Mouse (Mus musculus): ENCODE data around the gene Dusp1. TPM values are rescaled to one million over a fixed set of nuclear protein-coding genes. Genes with fewer than 3 reads are reported as not detected.

Dusp1 gene
- total RNA-seq, 2 experiments from 2014 or later: 58.9 to 280 TPM

DNA sequence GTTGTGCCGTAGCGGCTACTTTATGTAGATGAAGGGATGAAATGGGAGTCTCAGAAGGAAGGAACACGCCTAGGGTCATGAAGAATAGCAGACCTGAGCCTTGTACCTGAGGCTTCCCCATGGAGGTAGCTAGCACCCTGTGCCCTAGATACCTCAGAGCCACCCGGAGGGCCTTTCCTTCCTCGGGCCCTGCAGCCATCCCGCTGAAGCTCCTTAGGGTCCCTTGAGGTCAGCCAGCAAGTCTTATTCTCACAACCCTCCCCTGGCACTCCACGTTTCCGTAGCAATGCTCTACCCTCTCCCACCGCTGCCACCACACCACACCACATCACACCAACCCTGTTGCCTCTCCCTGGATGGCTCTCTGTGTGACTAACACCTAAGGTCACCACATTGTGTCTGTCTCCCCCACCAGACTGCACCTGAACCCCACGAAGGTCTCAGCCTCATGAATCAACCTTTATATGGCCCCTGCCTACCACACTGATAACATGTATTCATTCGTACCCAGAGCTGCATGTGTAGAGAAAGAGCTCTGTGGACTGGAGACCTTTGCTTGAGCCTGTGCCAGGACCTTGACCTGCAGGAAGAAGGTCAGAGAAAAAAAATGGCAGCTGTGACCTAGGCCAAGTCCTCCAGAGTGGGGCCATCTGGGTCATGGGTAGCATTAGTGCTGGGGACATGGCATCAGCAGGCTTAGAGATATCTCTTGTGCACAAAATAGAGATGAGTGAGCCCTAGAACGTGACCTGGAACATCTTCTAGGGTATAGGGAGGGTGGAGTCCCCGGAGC lies 93.6 kb downstream of the Dusp1 start:
- ATAC-seq (ENCODE audit: poor library complexity, severe bottlenecking): no peak

DNA sequence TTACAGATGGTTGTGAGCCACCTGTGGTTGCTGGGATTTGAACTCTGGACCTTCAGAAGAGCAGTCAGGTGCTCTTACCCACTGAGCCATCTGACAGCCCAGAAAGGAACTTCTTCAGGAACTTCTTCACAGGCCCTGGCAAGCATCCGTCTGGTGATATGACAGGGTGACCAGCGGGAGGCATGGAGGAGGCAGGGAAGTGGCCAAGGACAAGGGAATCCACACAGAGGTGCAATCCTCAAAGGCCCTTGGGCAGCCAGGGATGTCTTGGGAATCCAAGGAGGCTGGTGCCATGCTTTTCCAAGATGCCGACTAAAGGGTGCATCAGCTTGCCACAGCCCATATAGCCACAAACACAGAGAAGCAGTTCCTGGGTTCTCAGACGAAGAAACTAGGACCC lies 94.3 kb downstream of the Dusp1 start:
- ATAC-seq (ENCODE audit: poor library complexity, severe bottlenecking): no peak

DNA sequence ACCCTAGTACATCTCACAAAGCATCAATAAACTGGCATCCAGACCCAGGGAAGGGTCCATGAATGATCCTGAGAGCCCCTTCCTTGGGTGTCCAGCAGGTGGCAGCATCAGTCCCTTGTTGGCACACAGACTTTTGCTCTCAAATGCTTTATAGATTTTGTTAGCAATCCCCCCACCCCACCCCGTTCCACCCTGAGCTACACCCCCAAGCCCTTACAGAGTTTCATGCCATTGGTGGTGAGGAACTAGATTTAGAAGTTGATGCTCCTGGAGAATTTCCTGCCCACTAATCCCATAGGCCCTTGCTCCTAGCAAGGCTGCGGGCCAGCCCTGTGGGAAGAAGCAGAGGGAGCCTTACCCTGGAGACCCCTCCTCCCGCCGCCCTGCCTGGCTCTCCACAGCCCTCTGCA lies 95.2 kb downstream of the Dusp1 start:
- peak; percentile 79 for ATAC-seq (ENCODE audit: poor library complexity, severe bottlenecking)

DNA sequence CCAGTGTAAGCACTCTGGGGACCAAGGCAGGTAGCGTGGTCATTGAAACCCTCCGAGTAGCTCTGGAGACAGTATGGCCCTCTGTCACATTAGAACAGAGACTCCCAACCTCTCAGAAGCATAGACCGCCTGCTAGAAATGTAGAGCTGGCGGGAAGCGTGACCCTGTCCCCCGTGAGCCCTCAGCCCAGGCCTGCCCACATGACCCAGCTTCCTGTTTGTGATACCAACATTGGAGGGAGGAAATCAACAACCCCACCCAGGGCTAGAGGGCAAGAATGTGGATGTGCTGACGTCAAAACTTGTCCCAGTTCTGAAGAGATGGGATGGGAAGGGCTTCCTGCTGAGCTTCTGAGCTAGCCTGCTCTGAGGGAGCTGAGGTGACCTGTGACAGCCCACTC lies 97.0 kb downstream of the Dusp1 start:
- ATAC-seq (ENCODE audit: poor library complexity, severe bottlenecking): no peak

DNA sequence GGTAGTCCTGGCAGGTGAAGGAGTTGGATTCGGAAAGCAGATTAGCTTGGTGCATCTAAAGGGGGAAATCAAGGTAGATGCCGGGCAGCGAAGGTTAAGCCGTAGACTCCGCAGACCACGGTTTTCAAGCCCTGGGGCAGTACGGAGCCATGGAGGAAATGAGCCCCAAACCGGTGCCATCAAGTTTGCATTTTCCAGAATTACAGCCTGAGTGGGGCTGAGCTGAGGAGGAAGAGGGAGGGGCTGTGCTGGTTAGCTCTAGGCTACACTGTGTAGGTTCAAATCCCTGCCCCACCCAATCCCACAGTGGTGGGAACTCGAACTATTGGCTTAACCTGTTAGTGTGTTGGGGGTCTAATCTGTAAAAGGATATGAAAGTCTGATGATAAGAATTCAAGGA lies 97.4 kb downstream of the Dusp1 start:
- ATAC-seq (ENCODE audit: poor library complexity, severe bottlenecking): no peak

DNA sequence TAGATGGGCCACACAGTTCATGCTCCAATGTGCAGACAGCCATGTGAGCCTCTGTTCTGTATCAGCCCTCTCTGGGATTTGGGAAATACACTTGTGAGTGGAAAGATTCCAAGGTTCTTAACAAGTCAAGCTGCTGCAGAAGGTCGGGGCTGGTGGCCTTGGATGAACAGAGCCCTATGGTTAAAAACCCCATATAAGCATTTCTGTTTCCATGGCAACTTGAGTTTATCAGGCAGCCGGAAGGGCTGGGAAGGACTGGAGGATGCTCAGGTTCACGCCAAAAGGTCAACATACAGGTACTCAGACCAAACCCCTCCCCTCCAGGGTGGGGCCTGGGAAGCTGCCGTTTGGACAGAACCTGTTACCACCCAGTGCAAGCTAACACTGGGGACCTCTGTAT lies 97.9 kb downstream of the Dusp1 start:
- no peak for ATAC-seq (ENCODE audit: poor library complexity, severe bottlenecking)

DNA sequence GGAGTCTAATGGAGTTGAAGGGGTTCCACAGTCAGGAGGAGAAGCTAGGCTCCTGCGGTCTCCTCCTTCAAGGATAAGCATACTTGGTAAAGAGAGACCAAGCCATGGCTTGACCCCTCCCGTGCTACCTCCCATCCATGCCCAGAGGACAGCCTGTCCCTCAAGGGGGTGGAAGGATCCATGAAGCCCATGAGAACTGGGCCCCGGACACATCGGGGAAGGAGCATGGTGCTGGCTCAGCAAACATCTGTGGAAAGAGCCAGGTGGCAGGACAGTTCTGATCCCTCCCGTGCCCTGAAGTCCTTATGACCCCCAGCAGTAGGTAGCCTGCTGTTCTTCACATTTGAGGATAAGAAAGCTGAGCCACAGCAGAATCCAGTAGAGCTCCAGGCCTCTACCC lies 98.5 kb downstream of the Dusp1 start:
- no peak for ATAC-seq (ENCODE audit: poor library complexity, severe bottlenecking)

DNA sequence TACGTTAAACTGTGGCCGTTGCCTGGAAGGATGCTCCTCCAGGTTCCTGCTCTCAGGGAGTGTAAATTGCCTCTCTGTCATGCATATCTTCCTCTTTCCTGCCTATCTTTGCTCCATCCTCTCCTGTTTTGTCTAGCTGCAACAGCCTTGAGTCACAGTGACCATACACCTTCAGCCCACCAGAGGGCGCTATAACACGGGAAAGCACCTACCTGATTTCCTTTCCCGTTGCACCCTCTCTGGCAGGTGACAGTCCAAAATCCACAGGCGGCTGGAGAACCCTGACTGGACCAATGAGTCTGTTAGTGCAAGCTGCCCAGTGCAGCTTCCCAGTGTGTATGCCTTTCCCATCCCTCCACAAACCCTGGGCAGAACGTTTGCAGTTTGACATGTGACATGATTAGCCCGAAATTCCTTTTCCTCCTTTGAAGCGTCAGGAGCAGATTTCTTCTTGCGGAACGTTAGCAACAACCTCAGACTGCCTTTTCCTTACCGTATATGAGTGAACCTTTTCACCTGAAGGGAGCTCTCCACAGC lies 99.2 kb downstream of the Dusp1 start:
- peak; percentile 83 for ATAC-seq (ENCODE audit: poor library complexity, severe bottlenecking)

DNA sequence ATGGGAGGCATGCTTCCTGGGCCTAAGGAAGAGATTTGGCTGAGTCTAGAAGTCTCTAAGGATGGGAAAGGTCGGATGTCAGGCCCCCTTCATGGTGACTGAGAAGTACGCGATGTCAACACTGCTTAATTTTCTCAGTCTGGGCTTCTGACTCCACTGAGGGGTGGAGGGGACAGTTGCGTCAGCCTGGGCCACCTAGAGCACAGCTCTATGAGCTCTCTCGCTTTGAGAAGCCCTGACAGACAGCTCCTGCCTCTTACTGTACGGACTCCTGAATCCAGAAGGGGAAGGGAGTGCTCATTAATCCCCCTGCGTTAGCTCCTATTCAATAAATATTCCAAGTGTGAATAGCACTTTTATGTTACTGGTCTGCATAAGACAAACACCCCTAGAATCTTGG lies 103.9 kb downstream of the Dusp1 start:
- ATAC-seq (ENCODE audit: poor library complexity, severe bottlenecking): no peak

DNA sequence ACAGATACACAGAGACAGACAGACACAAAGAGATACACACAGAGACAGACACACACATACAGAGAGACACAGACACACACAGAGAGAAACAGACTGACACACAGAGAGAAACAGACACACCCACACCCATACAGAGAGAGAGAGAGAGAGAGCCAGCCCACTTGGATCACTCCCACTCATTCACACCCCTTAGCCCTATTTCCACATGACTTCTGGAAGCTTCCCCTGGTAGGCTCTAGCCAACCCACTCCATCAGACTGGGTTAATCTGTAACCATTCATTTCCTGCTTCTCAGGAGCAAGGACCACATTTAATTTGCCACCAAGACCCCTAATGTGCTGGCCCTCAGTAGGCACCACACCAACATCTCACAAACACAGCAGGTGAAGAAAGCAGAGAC lies 104.4 kb downstream of the Dusp1 start:
- no peak for ATAC-seq (ENCODE audit: poor library complexity, severe bottlenecking)

Other genes with a start within 250 kb of the Dusp1 start
- 6.8 and 8.5 TPM in 2 replicates for gene Neurl1b, start 147.3 kb downstream of the Dusp1 start, total RNA-seq (2015)
- 6.9 and 8.6 TPM in 2 replicates for gene Neurl1b, start 147.3 kb downstream of the Dusp1 start, total RNA-seq (2017)
- gene Ergic1, start 639 bp downstream of the Dusp1 start, total RNA-seq (2015): 18.9 and 22.1 TPM in 2 replicates
- gene Ergic1, start 639 bp downstream of the Dusp1 start, total RNA-seq (2017): 9.6 and 16.3 TPM in 2 replicates
- 304 and 336 TPM in 2 replicates for gene Atp6v0e, start 101.1 kb upstream of the Dusp1 start, total RNA-seq (2015)
- gene Atp6v0e, start 101.1 kb upstream of the Dusp1 start, total RNA-seq (2017): 529 and 571 TPM in 2 replicates
- 24.7 and 31.2 TPM in 2 replicates for gene Crebrf, start 153.5 kb upstream of the Dusp1 start, total RNA-seq (2015)
- gene Crebrf, start 153.5 kb upstream of the Dusp1 start, total RNA-seq (2017): 30.1 and 39.5 TPM in 2 replicates
- 18.8 and 20.2 TPM in 2 replicates for gene Bnip1, start 218.9 kb upstream of the Dusp1 start, total RNA-seq (2015)
- 22.0 and 31.9 TPM in 2 replicates for gene Bnip1, start 218.9 kb upstream of the Dusp1 start, total RNA-seq (2017)

All from megakaryocyte, adult 5-6 weeks (primary cell).